ENCODE assay signal across 26 mouse cellular contexts in the genomic region with DNA sequence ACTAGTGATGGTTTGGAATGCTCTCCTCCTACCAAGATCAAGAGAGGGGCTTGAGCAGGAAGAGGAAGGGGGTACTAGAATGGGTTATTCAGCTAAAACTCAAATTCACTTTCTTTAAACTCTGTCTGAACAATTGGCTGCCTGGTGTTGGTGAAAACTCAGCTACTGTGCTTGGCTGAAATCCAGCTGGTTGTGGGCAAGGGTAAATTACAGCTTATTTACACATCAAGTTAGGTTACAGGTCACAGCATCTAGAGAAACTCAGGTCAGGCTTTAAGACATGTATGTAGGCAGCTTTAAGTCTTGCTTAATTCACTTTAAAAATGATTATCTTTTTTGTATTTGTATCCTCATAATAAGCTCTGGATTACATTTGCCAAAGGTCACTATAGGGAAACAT. TPM values are rescaled to one million over a fixed set of nuclear protein-coding genes. Genes with fewer than 3 reads are reported as not detected.
DNase-seq lines count a peak whose midpoint lies in the region; ATAC-seq and TF ChIP-seq lines count a peak whose summit lies in the region.
"Had no signal": no experiment of that assay in that cellular context is flagged by ENCODE, and none has a peak within 500 bp of the region (broad histone marks: within the 10 kb centered on the region; RNA-seq: fewer than 3 reads in every experiment).

No protein-coding gene starts in this region.

- no peak for TF ChIP-seq CTCF in kidney, adult 2 months (conservative IDR thresholded peaks at IDR 0.05; ENCODE audit: insufficient read depth, insufficient read length, low read depth, low read length)
- no peak for TF ChIP-seq CTCF in liver, adult 2 months (IDR thresholded peaks at IDR 0.05; ENCODE audit: low read depth, low read length)
- TF ChIP-seq CTCF in small intestine, adult 2 months (IDR thresholded peaks at IDR 0.05; ENCODE audit: extremely low read depth, insufficient read length, insufficient replicate concordance, low read depth, low read length), result no peak

- H3K27me3 ChIP-seq in kidney, adult 2 months (replicated peaks; ENCODE audit: control insufficient read depth, insufficient read depth, low read length), result no peaks in the 10 kb centered on the region
- no peaks in the 10 kb centered on the region for H3K27me3 ChIP-seq in kidney, embryonic 15.5 days
- H3K27me3 ChIP-seq in liver, adult 2 months (ENCODE audit: control insufficient read depth, insufficient read depth, low read length), result no peaks in the 10 kb centered on the region
- H3K27me3 ChIP-seq in liver, embryonic 11.5 days (replicated peaks; ENCODE audit: control insufficient read depth, insufficient read depth, low read length), result no peaks in the 10 kb centered on the region
- no peaks in the 10 kb centered on the region for H3K27me3 ChIP-seq in small intestine, adult 2 months (ENCODE audit: control insufficient read depth, insufficient read depth, low read length)
- H3K27me3 ChIP-seq: embryonic facial prominence, embryonic 13.5 days; forebrain, embryonic 15.5 days; hindbrain, embryonic 15.5 days; neural tube, embryonic 13.5 days had no signal

- H3K4me1 ChIP-seq in kidney, adult 2 months (ENCODE audit: control insufficient read depth, insufficient read depth, low read length), result no peaks in the 10 kb centered on the region
- H3K4me1 ChIP-seq in kidney, embryonic 15.5 days, result no peaks in the 10 kb centered on the region
- H3K4me1 ChIP-seq in liver, adult 2 months (ENCODE audit: control insufficient read depth, insufficient read depth, low read length), result peaks cover 5% of the 10 kb centered on the region
- no peaks in the 10 kb centered on the region for H3K4me1 ChIP-seq in liver, embryonic 11.5 days (replicated peaks; ENCODE audit: control insufficient read depth, insufficient read depth, low read length)
- H3K4me1 ChIP-seq in small intestine, adult 2 months (ENCODE audit: control insufficient read depth, insufficient read depth, insufficient read length, low read length), result peaks cover 16% of the 10 kb centered on the region; the same call in 1 of the 2 replicates
- H3K4me1 ChIP-seq: heart, embryonic 10.5 days; hindbrain, embryonic 15.5 days; neural tube, embryonic 13.5 days had no signal

- H3K4me2 ChIP-seq in kidney, embryonic 15.5 days, result no peak overlapping the region
- no peak overlapping the region for H3K4me2 ChIP-seq in liver, embryonic 11.5 days
- H3K4me2 ChIP-seq: embryonic facial prominence, embryonic 13.5 days; forebrain, embryonic 15.5 days; hindbrain, embryonic 15.5 days; lung, embryonic 14.5 days; neural tube, embryonic 13.5 days had no signal

- H3K36me3 ChIP-seq in kidney, adult 2 months (ENCODE audit: control insufficient read depth, insufficient read depth, low read length), result no peaks in the 10 kb centered on the region
- H3K36me3 ChIP-seq in kidney, embryonic 15.5 days, result no peaks in the 10 kb centered on the region
- no peaks in the 10 kb centered on the region for H3K36me3 ChIP-seq in liver, adult 2 months (ENCODE audit: control insufficient read depth, insufficient read depth, low read length)
- H3K36me3 ChIP-seq in liver, embryonic 11.5 days (ENCODE audit: control insufficient read depth, insufficient read depth, low read length), result no peaks in the 10 kb centered on the region
- H3K36me3 ChIP-seq in small intestine, adult 2 months (ENCODE audit: control insufficient read depth, insufficient read depth, low read length), result no peaks in the 10 kb centered on the region
- H3K36me3 ChIP-seq: embryonic facial prominence, embryonic 13.5 days; forebrain, embryonic 15.5 days; G1E; heart, embryonic 10.5 days; hindbrain, embryonic 15.5 days; neural tube, embryonic 13.5 days had no signal

- no peaks in the 10 kb centered on the region for H3K9me3 ChIP-seq in kidney, embryonic 15.5 days (replicated peaks)
- no peaks in the 10 kb centered on the region for H3K9me3 ChIP-seq in liver, embryonic 11.5 days (ENCODE audit: control insufficient read depth, low read length)
- H3K9me3 ChIP-seq: embryonic facial prominence, embryonic 13.5 days; forebrain, embryonic 15.5 days; G1E; heart, embryonic 10.5 days; hindbrain, embryonic 15.5 days; neural tube, embryonic 13.5 days had no signal

- peaks cover 6% of the 10 kb centered on the region; the same call in 1 of the 2 replicates for H3K79me2 ChIP-seq in liver, adult 2 months (ENCODE audit: control insufficient read depth, insufficient read depth, low read length)

- H3K4me3 ChIP-seq in kidney, adult 2 months (ENCODE audit: insufficient read depth, low read depth, low read length), result no peak overlapping the region
- H3K4me3 ChIP-seq in kidney, embryonic 15.5 days (replicated peaks), result no peak overlapping the region
- no peak overlapping the region for H3K4me3 ChIP-seq in liver, adult 2 months (ENCODE audit: insufficient read depth, low read depth, low read length)
- H3K4me3 ChIP-seq in liver, embryonic 11.5 days (ENCODE audit: low read depth, low read length), result no peak overlapping the region
- no peak overlapping the region for H3K4me3 ChIP-seq in small intestine, adult 2 months (ENCODE audit: low read depth, low read length)
- H3K4me3 ChIP-seq: embryonic facial prominence, embryonic 13.5 days; forebrain, embryonic 15.5 days; heart, embryonic 10.5 days; hindbrain, embryonic 15.5 days; left cerebral cortex, adult 2 months; neural tube, embryonic 13.5 days had no signal

- TF ChIP-seq POLR2A in kidney, adult 2 months (IDR thresholded peaks at IDR 0.05; ENCODE audit: low read depth, low read length), result no peak
- TF ChIP-seq POLR2A in liver, adult 2 months (IDR thresholded peaks at IDR 0.05; ENCODE audit: extremely low read depth, insufficient read depth, low read length), result no peak
- no peak for TF ChIP-seq POLR2A in small intestine, adult 2 months (IDR thresholded peaks at IDR 0.05; ENCODE audit: low read depth, low read length)

- no peak overlapping the region for H3K27ac ChIP-seq in kidney, adult 2 months (ENCODE audit: insufficient read depth, low read depth, low read length)
- H3K27ac ChIP-seq in kidney, embryonic 15.5 days, result no peak overlapping the region
- no peak overlapping the region for H3K27ac ChIP-seq in liver, adult 2 months (replicated peaks; ENCODE audit: insufficient read depth, low read depth, low read length)
- H3K27ac ChIP-seq in liver, embryonic 11.5 days (ENCODE audit: low read depth, low read length), result no peak overlapping the region
- peak overlapping the region; percentile 58 for H3K27ac ChIP-seq in small intestine, adult 2 months (ENCODE audit: insufficient read depth, low read depth, low read length)
- H3K27ac ChIP-seq: embryonic facial prominence, embryonic 13.5 days; forebrain, embryonic 15.5 days; heart, embryonic 10.5 days; hindbrain, embryonic 15.5 days; left cerebral cortex, adult 2 months; neural tube, embryonic 13.5 days had no signal

- no peak overlapping the region for H3K9ac ChIP-seq in kidney, embryonic 15.5 days
- H3K9ac ChIP-seq in liver, adult 2 months (ENCODE audit: low read depth, low read length), result no peak overlapping the region
- no peak overlapping the region for H3K9ac ChIP-seq in liver, embryonic 11.5 days (ENCODE audit: low read depth, low read length)
- H3K9ac ChIP-seq: embryonic facial prominence, embryonic 13.5 days; forebrain, embryonic 15.5 days; hindbrain, embryonic 15.5 days; lung, embryonic 14.5 days; neural tube, embryonic 13.5 days had no signal

- ATAC-seq in kidney, embryonic 15.5 days (replicated peaks; ENCODE audit: low FRiP score), result no peak
- no peak for ATAC-seq in liver, embryonic 11.5 days (replicated peaks; ENCODE audit: low FRiP score)
- ATAC-seq: forebrain, embryonic 15.5 days had no signal

- peak; percentile 38 for DNase-seq in kidney, adult 2 months
- DNase-seq in liver, adult 2 months (ENCODE audit: extremely low read depth, low read depth, low spot score), result peak; percentile 79
- no peak for DNase-seq in liver, embryonic 11.5 days (ENCODE audit: low spot score)
- DNase-seq in Muller cell, postnatal 12 days (ENCODE audit: inconsistent ontology term), result peak; percentile 13
- DNase-seq in layer of hippocampus, adult 11-12 months (ENCODE audit: low spot score), result no peak
- DNase-seq: adrenal gland, adult 8-10 months; cerebellum, adult 18-20 months; cerebellum, postnatal 25 days; lung, embryonic 14.5 days; lung, postnatal 4 days; midbrain, embryonic 14.5 days; thymus, postnatal 36 days had no signal

RNA-seq across cellular contexts. Expression of gene Gpr39, which starts 16.7 kb away (rescaled TPM):
- polyA plus RNA-seq in kidney, adult 2 months (2012; rRNA removed), result 3.2 and 4.0 TPM in 2 replicates
- polyA plus RNA-seq in kidney, embryonic 15.5 days (2015; fragmentation: Nextera tagmentation; extraction: Ambion mirVana), result 3.6 TPM in 2 replicates
- 3.6 and 3.7 TPM in 2 replicates for total RNA-seq in liver, adult 2 months (2014; rRNA removed)
- 5.2 and 5.7 TPM in 2 replicates for polyA plus RNA-seq in liver, adult 2 months (2012; rRNA removed)
- 3.7 and 4.9 TPM in 2 replicates for polyA plus RNA-seq in liver, embryonic 11.5 days (2014; fragmentation: Nextera tagmentation; extraction: Ambion mirVana)
- 10.6 and 45.4 TPM in 2 replicates for polyA plus RNA-seq in small intestine, adult 2 months (2012; rRNA removed)
- total RNA-seq: CH12.LX; gastrocnemius, adult 8-10 months; hematopoietic stem cell, adult 5-6 weeks; left cerebral cortex, adult 2 months; left cerebral cortex, postnatal 36 days; megakaryocyte-erythroid progenitor cell, adult 5-6 weeks had no signal
- polyA plus RNA-seq: embryonic facial prominence, embryonic 13.5 days; forebrain, embryonic 15.5 days; G1E; midbrain, embryonic 14.5 days; neural tube, embryonic 13.5 days had no signal

Comparison
In these comparisons a context has a peak if more than half of its experiments do, and no peak if none do; other contexts are left out.
1. DNase-seq: peak in kidney, adult 2 months (single experiment), liver, adult 2 months (single experiment) and Muller cell, postnatal 12 days (single experiment); none in liver, embryonic 11.5 days (single experiment) and layer of hippocampus, adult 11-12 months (single experiment).